Mouse (Mus musculus) fibroblast of lung, adult 2 months (primary cell): ENCODE measurements around the gene Lman1l.

Experiments used
- DNase-seq: peaks from one replicate; pipeline ENCODE4 v3.0.0-alpha.2; 2011; ENCODE audit warnings: low read depth

The Lman1l gene

GRCm38 (mm10) chr9:57577144-57577849 is 43.3 kb downstream of the Lman1l start:
- DNase-seq: no peak

- DNase-seq: no peak
These were observed 45.0 kb downstream of the Lman1l start for GRCm38 (mm10) chr9:57575577-57575976.

- DNase-seq: no peak
These were observed 46.2 kb downstream of the Lman1l start for GRCm38 (mm10) chr9:57574397-57574796.

GRCm38 (mm10) chr9:57568500-57568899 is 52.1 kb downstream of the Lman1l start:
- DNase-seq: no peak

- DNase-seq: no peak
These were observed 53.7 kb downstream of the Lman1l start for GRCm38 (mm10) chr9:57566846-57567245.

GRCm38 (mm10) chr9:57565741-57566221 is 54.8 kb downstream of the Lman1l start:
- peak; percentile 46 for DNase-seq

GRCm38 (mm10) chr9:57564609-57565008 is 56.0 kb downstream of the Lman1l start:
- DNase-seq: no peak

GRCm38 (mm10) chr9:57562896-57563372 is 57.6 kb downstream of the Lman1l start:
- no peak for DNase-seq

- no peak for DNase-seq
These were observed 58.9 kb downstream of the Lman1l start for GRCm38 (mm10) chr9:57561711-57562099.

GRCm38 (mm10) chr9:57560861-57561710 is 59.5 kb downstream of the Lman1l start, which contains the start of gene Scamp2:
Gene Scamp2 (plus strand): TSS chr9:57560943.
- peak; percentile 89 for DNase-seq

GRCm38 (mm10) chr9:57560263-57560662 is 60.3 kb downstream of the Lman1l start:
- no peak for DNase-seq

GRCm38 (mm10) chr9:57559568-57559967 is 61.0 kb downstream of the Lman1l start:
- DNase-seq: no peak

- no peak for DNase-seq
These were observed 61.9 kb downstream of the Lman1l start for GRCm38 (mm10) chr9:57558625-57559024.

GRCm38 (mm10) chr9:57557215-57557614 is 63.4 kb downstream of the Lman1l start:
- DNase-seq: no peak
